Mouse (Mus musculus): ENCODE measurements around the gene Ago1. TPM values are rescaled to one million over a fixed set of nuclear protein-coding genes. Genes with fewer than 3 reads are reported as not detected.

The Ago1 gene
- total and polyA plus RNA-seq, 3 experiments: 6.9 to 29.0 (median 10.9) TPM

DNA sequence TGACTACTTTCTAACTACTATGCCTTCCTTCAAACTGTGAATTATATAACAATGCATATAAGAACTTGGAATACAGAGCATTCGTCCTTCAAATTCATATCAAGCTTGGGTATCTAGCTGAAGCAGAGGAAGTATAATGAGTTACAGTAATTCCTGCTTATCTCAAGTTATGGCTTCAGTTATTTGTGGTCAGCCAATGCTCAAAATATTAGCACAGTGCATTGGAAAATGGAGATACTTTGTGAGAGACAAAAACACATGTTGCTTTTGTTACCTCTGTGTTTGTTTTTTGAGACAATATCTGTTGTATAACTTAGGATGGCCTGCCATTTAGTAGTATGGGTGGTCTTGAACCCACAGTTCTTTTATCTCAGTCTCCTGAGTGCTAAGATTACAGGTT lies 30.2 kb upstream of the Ago1 start:
- Histone ChIP-seq H3K4me3 (replicated peaks in 1 of 3; ENCODE audit: low read depth in 2 of 3, low read length in 2 of 3, poor library complexity in 1 of 3) (no peak overlapping the region), H3K36me3 (replicated peaks in 1 of 2; ENCODE audit: control insufficient read depth in 1 of 2, insufficient read depth in 1 of 2, low read length in 1 of 2) (peaks cover 4 to 5% of the 10 kb centered on the region in 2 experiments), H3K27ac (ENCODE audit: insufficient read depth, low read depth) (no peak overlapping the region), H3K4me1 (ENCODE audit: control insufficient read depth in 1 of 2, insufficient read depth in 2 of 2) (peaks cover 0 to 5% of the 10 kb centered on the region in 2 experiments; a peak in 2 of 4 replicates), H3K9ac (ENCODE audit: insufficient read depth, low read depth) (no peak overlapping the region), H3K4me2 (ENCODE audit: insufficient read depth, low read depth, poor library complexity, severe bottlenecking) (no peak overlapping the region), H3K79me2 (replicated peaks; ENCODE audit: control insufficient read depth, extremely low read depth, insufficient read depth, poor library complexity, severe bottlenecking) (no peaks in the 10 kb centered on the region), H3K27me3 (replicated peaks) (no peaks in the 10 kb centered on the region), H3K9me3 (replicated peaks; ENCODE audit: low read length) (no peaks in the 10 kb centered on the region)
- in situ Hi-C loops (cut with MboI; ENCODE audit: low pct_ligation_motif_present, low pct_unique_long_range_greater_than_20kb, low sequenced_read_pairs): no loop called here
- TF ChIP-seq NRF1 (IDR thresholded peaks at IDR 0.05; ENCODE audit: low read depth, low read length): no peak
- no peak for TF ChIP-seq HCFC1 (IDR thresholded peaks at IDR 0.05; ENCODE audit: low read depth, low read length)
- no peak for TF ChIP-seq SMC3 (IDR thresholded peaks at IDR 0.05; ENCODE audit: low read depth, low read length)
- no peak for TF ChIP-seq GABPA (IDR thresholded peaks at IDR 0.05; ENCODE audit: insufficient replicate concordance, low read depth, low read length)
- no peak for TF ChIP-seq TCF12 (IDR thresholded peaks at IDR 0.05; ENCODE audit: low read depth, low read length)
- no peak for TF ChIP-seq RCOR1 (conservative IDR thresholded peaks at IDR 0.05; ENCODE audit: low read depth, low read length)
- no peak for DNase-seq (ENCODE audit: extremely low read depth)
- dilution Hi-C loops (cut with MboI; ENCODE audit: extremely low pct_ligation_motif_present, extremely low pct_unique_long_range_greater_than_20kb, low sequenced_read_pairs): no loop called here

DNA sequence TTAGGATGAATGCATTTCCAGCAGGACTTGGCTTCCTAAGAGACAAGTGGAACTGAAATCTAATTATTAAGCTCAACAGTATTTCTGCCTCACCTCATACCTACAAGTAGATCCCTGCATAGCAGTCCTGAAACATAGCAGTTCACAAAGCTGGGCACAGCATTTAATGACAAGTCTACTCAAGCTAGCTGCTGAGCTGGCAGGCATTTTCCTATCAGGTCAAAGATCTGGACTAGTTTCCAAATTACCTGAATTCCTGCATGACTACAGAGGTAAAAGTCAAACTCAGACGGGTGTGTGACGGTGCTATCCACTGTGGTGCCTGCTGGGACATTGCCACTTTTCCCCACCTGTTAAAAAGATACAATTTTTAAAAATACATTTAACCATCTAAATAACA lies 28.6 kb upstream of the Ago1 start:
- TF ChIP-seq BHLHE40 (IDR thresholded peaks at IDR 0.05; ENCODE audit: low read depth, low read length) (no peak), ELF1 (IDR thresholded peaks at IDR 0.05; ENCODE audit: low read depth, low read length) (no peak), SMC3 (IDR thresholded peaks at IDR 0.05; ENCODE audit: low read depth, low read length) (no peak), MAZ (IDR thresholded peaks at IDR 0.05; ENCODE audit: low read depth, low read length) (no peak), POLR2A (IDR thresholded peaks at IDR 0.05; ENCODE audit: low read depth, low read length) (no peak), USF1 (IDR thresholded peaks at IDR 0.05; ENCODE audit: low read depth, low read length) (no peak), CHD2 (IDR thresholded peaks at IDR 0.05; ENCODE audit: low read length) (no peak), GABPA (IDR thresholded peaks at IDR 0.05; ENCODE audit: insufficient replicate concordance, low read depth, low read length) (no peak), KAT2A (IDR thresholded peaks at IDR 0.05; ENCODE audit: insufficient replicate concordance, low read length) (no peak), RCOR1 (conservative IDR thresholded peaks at IDR 0.05; ENCODE audit: low read depth, low read length) (no peak)
- H3K4me3 ChIP-seq (replicated peaks in 1 of 3; ENCODE audit: low read depth in 2 of 3, low read length in 2 of 3, poor library complexity in 1 of 3): no peak overlapping the region
- H3K9ac ChIP-seq (ENCODE audit: insufficient read depth, low read depth): no peak overlapping the region
- no peak for DNase-seq (ENCODE audit: extremely low read depth)
- H3K27ac ChIP-seq (ENCODE audit: insufficient read depth, low read depth): no peak overlapping the region
- dilution Hi-C loops (cut with MboI; ENCODE audit: extremely low pct_ligation_motif_present, extremely low pct_unique_long_range_greater_than_20kb, low sequenced_read_pairs) (no loop called here), in situ Hi-C loops (cut with MboI; ENCODE audit: low pct_ligation_motif_present, low pct_unique_long_range_greater_than_20kb, low sequenced_read_pairs) (no loop called here)
- no peak overlapping the region for H3K4me2 ChIP-seq (ENCODE audit: insufficient read depth, low read depth, poor library complexity, severe bottlenecking)
- H3K4me1 ChIP-seq (ENCODE audit: control insufficient read depth in 1 of 2, insufficient read depth in 2 of 2): no peaks in the 10 kb centered on the region
- H3K36me3 ChIP-seq (replicated peaks in 1 of 2; ENCODE audit: control insufficient read depth in 1 of 2, insufficient read depth in 1 of 2, low read length in 1 of 2): peaks cover 4 to 5% of the 10 kb centered on the region in 2 experiments
- H3K27me3 ChIP-seq (replicated peaks): no peaks in the 10 kb centered on the region
- no peaks in the 10 kb centered on the region for H3K9me3 ChIP-seq (replicated peaks; ENCODE audit: low read length)
- H3K79me2 ChIP-seq (replicated peaks; ENCODE audit: control insufficient read depth, extremely low read depth, insufficient read depth, poor library complexity, severe bottlenecking): no peaks in the 10 kb centered on the region
